Mouse (Mus musculus): ENCODE results near the gene Commd8.

DNA sequence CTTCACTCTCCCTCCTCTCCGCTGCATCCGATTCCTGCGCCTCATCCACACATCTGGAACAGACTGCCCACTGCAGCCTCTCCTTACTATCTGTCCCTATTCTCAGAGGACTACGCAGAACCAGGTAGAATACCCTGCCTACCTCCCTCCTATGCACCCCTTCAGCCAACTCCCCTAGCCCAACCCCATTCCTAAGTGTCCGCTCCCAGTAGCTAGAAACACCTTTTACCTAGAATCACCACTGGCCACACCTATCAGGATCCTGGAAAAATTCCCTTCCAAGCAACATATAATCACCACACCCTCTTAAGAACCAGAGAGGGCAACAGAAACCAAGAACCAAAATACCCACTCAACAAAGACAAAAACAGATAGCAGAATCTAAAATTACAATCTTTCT lies 17.1 kb downstream of the Commd8 start:
- TF ChIP-seq ZNF384 (IDR thresholded peaks at IDR 0.05; ENCODE audit: low read depth, low read length) (no peak), MAFK (IDR thresholded peaks at IDR 0.05; ENCODE audit: insufficient read depth, low read depth, low read length) (no peak), ZC3H11A (IDR thresholded peaks at IDR 0.05; ENCODE audit: borderline replicate concordance, low read depth, low read length) (no peak), HCFC1 (IDR thresholded peaks at IDR 0.05; ENCODE audit: borderline replicate concordance, insufficient read depth, low read length) (no peak), CHD2 (IDR thresholded peaks at IDR 0.05; ENCODE audit: low read depth, low read length) (no peak)

Measured in ES-E14 (cell line).